Mouse (Mus musculus) forebrain, embryonic 13.5 days (tissue): ENCODE data around the gene Pygo1. TPM values are rescaled to one million over a fixed set of nuclear protein-coding genes. Genes with fewer than 3 reads are reported as not detected.
A peak's percentile ranks its signal among the peaks of the same experiment; 100 is the strongest.

ENCODE experiments used
- ATAC-seq: fragments of 200-750 bp; cut with Nextera tagmentation; 2 replicates; pipeline ENCODE4 v1.8.0; 2017
- H3K27ac ChIP-seq: fragments of 300-500 bp; sonication (generic); 2 replicates; pipeline ENCODE4 v1.5.1; 2015; ENCODE audit warnings: inconsistent platforms, mild to moderate bottlenecking, moderate library complexity
- H3K27me3 ChIP-seq: fragments of 300-500 bp; sonication (generic); 2 replicates; pipeline ENCODE4 v1.6.1; 2015; ENCODE audit warnings: mild to moderate bottlenecking, inconsistent platforms
- H3K36me3 ChIP-seq: fragments of 300-500 bp; sonication (generic); 2 replicates; pipeline ENCODE4 v1.6.1; 2015; ENCODE audit warnings: mild to moderate bottlenecking, inconsistent platforms; ENCODE audit not compliant: poor library complexity, severe bottlenecking
- H3K4me1 ChIP-seq: fragments of 300-500 bp; sonication (generic); 2 replicates; pipeline ENCODE4 v1.6.1; 2015; ENCODE audit warnings: inconsistent platforms
- H3K4me2 ChIP-seq: fragments of 300-500 bp; sonication (generic); 2 replicates; pipeline ENCODE4 v1.6.1; 2015; ENCODE audit warnings: inconsistent platforms, mild to moderate bottlenecking, moderate library complexity
- H3K4me3 ChIP-seq: fragments of 300-500 bp; sonication (generic); 2 replicates; pipeline ENCODE4 v1.5.1; 2015; ENCODE audit warnings: mild to moderate bottlenecking, inconsistent platforms
- H3K9ac ChIP-seq: fragments of 300-500 bp; sonication (generic); 2 replicates; pipeline ENCODE4 v1.6.1; 2015; ENCODE audit warnings: mild to moderate bottlenecking, inconsistent platforms
- H3K9me3 ChIP-seq: fragments of 300-500 bp; sonication (generic); replicated peaks from 2 replicates; pipeline ENCODE4 v1.6.1; 2016; ENCODE audit warnings: inconsistent platforms
- WGBS: fragments of 180-500 bp; shearing (Covaris S2); methylation state at CpG from one replicate; pipeline ENCODE4 v1.1.7; 2015; 5-methylcytosine and 5-hydroxymethylcytosine counted together
- polyA plus RNA-seq: library from polyadenylated mRNA; unstranded; fragments of >200 nt; fragmentation: Nextera tagmentation; extraction: Ambion mirVana; gene quantifications from 2 replicates; pipeline ENCODE4 v1.2.1, GENCODE M21; 2015

Pygo1 gene
- polyA plus RNA-seq, 1 experiment from 2014 or later: 10.5 TPM

GRCm38 (mm10) chr9:72944286-72944685 lies 18.8 kb downstream of the Pygo1 start:
- WGBS: 95% methylated on average over 13 of the region's 13 CpGs
- no peak for ATAC-seq
- Histone ChIP-seq H3K9ac (no peak overlapping the region), H3K36me3 (peaks cover 32% of the 10 kb centered on the region), H3K27me3 (no peaks in the 10 kb centered on the region), H3K4me2 (no peak overlapping the region), H3K4me1 (no peaks in the 10 kb centered on the region), H3K9me3 (peaks cover 5% of the 10 kb centered on the region; the same call in 1 of the 2 replicates), H3K27ac (no peak overlapping the region), H3K4me3 (no peak overlapping the region)

DNA sequence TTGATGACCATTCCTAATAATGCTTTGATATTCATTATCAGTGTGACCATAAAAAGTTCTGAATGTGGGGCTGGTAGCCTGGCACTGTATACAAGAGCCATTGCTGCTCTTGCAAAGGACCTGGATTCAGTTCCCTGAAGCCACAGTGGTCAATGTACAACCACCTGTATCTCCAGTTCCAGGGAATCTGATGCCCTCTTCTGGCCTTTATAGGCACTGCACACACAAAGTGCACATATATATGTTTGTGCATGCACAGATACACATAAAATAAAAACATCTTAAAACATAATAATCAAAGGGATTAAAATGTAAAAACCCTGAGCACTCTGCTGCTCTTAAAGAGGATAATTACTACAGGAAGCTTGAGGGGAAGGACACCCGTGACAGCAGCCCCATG lies 21.6 kb downstream of the Pygo1 start:
- Histone ChIP-seq H3K36me3 (peaks cover 32% of the 10 kb centered on the region), H3K9ac (no peak overlapping the region), H3K4me1 (no peaks in the 10 kb centered on the region), H3K27ac (no peak overlapping the region), H3K4me3 (no peak overlapping the region), H3K27me3 (no peaks in the 10 kb centered on the region), H3K9me3 (peaks cover 5% of the 10 kb centered on the region; the same call in 1 of the 2 replicates), H3K4me2 (no peak overlapping the region)
- ATAC-seq: no peak
- WGBS: 92% methylated on average over 1 of the region's 1 CpGs

- ATAC-seq: no peak
- H3K4me1 ChIP-seq: no peaks in the 10 kb centered on the region
- H3K36me3 ChIP-seq: peaks cover 26% of the 10 kb centered on the region
- peaks cover 5% of the 10 kb centered on the region; the same call in 1 of the 2 replicates for H3K9me3 ChIP-seq
- H3K4me2 ChIP-seq: no peak overlapping the region
- H3K27me3 ChIP-seq: no peaks in the 10 kb centered on the region
- 81% methylated on average over 7 of the region's 7 CpGs for WGBS
- H3K4me3 ChIP-seq: no peak overlapping the region
- no peak overlapping the region for H3K9ac ChIP-seq
- no peak overlapping the region for H3K27ac ChIP-seq
Observed at GRCm38 (mm10) chr9:72949572-72949971, 24.1 kb downstream of the Pygo1 start.

- Histone ChIP-seq H3K4me2 (no peak overlapping the region), H3K27me3 (no peaks in the 10 kb centered on the region), H3K9ac (no peak overlapping the region), H3K9me3 (no peaks in the 10 kb centered on the region), H3K36me3 (no peaks in the 10 kb centered on the region), H3K4me1 (peaks cover 11% of the 10 kb centered on the region), H3K4me3 (no peak overlapping the region), H3K27ac (no peak overlapping the region)
- no peak for ATAC-seq
- WGBS: 58% methylated on average over 2 of the region's 2 CpGs
Observed at GRCm38 (mm10) chr9:72954746-72955145, 29.3 kb downstream of the Pygo1 start.

DNA sequence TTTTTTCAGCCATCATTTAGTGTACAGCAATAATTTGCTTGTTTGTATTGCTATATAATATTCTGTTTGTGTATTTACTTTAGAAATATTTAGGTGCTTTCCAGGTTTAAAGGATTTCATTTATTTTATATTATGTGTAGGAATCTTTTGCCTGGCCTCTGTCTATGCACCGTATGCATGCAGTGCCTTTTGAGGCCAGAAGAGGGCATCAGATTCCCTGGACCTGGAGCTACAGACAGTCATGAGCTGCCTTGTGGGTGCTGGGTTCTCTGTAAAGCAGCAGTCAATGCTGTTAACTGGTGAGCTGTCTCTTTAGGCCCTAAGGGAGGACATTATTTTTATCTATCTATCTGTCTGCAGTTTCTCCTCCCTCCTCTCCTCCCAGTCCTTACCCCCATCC lies 30.1 kb downstream of the Pygo1 start:
- no peaks in the 10 kb centered on the region for H3K9me3 ChIP-seq
- no peak overlapping the region for H3K27ac ChIP-seq
- peaks cover 11% of the 10 kb centered on the region for H3K4me1 ChIP-seq
- no peak overlapping the region for H3K9ac ChIP-seq
- H3K36me3 ChIP-seq: no peaks in the 10 kb centered on the region
- WGBS: 15% methylated on average over 1 of the region's 1 CpGs
- H3K4me2 ChIP-seq: no peak overlapping the region
- H3K27me3 ChIP-seq: no peaks in the 10 kb centered on the region
- no peak; the same call in 1 of the 2 replicates for ATAC-seq
- H3K4me3 ChIP-seq: no peak overlapping the region

GRCm38 (mm10) chr9:72958521-72959450 lies 33.3 kb downstream of the Pygo1 start, which contains the start of the genes Dyx1c1 and Gm44503:
TSS of gene Dyx1c1 (plus strand) at chr9:72958785.
TSS of gene Gm44503 (plus strand) at chr9:72958852.
- WGBS: 2% methylated on average over 43 of the region's 43 CpGs
- no peaks in the 10 kb centered on the region for H3K9me3 ChIP-seq
- peak within 1 kb of the TSS; percentile 71 for H3K4me2 ChIP-seq
- H3K27ac ChIP-seq: peak within 1 kb of the TSS; percentile 35; the same call in 1 of the 2 replicates
- no peaks in the 10 kb centered on the region for H3K36me3 ChIP-seq
- peak within 1 kb of the TSS; percentile 64 for H3K4me3 ChIP-seq
- no peaks in the 10 kb centered on the region for H3K27me3 ChIP-seq
- peak within 1 kb of the TSS; percentile 73 for H3K9ac ChIP-seq
- peak; percentile 96 for ATAC-seq
- peaks cover 11% of the 10 kb centered on the region for H3K4me1 ChIP-seq

DNA sequence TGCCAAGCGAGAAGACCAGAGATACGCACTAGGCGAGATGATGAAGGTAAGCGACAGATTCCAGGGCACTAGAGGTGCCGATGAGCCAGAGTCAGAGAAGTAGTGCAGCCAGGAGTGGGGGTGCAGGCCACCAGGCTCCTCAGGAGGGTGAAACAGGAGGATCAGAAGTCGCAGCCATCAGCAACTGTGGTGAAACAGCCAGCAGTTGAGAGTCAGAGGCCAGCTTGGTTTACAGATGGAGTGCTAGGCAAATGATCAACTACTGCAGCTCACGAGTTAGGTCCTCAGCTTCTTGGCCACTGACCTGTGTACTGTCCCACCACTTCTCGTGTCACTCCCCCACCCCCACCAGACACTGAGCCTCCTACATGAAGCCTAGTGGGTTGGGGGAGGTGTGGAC lies 35.9 kb downstream of the Pygo1 start:
- Histone ChIP-seq H3K27ac (no peak overlapping the region), H3K9me3 (no peaks in the 10 kb centered on the region), H3K9ac (no peak overlapping the region), H3K27me3 (no peaks in the 10 kb centered on the region), H3K4me3 (no peak overlapping the region), H3K36me3 (no peaks in the 10 kb centered on the region), H3K4me2 (no peak overlapping the region), H3K4me1 (peaks cover 11% of the 10 kb centered on the region)
- 78% methylated on average over 8 of the region's 8 CpGs for WGBS
- ATAC-seq: no peak

- H3K36me3 ChIP-seq: no peaks in the 10 kb centered on the region
- no peak overlapping the region for H3K27ac ChIP-seq
- no peak for ATAC-seq
- H3K4me2 ChIP-seq: no peak overlapping the region
- H3K27me3 ChIP-seq: no peaks in the 10 kb centered on the region
- H3K9ac ChIP-seq: no peak overlapping the region
- H3K9me3 ChIP-seq: no peaks in the 10 kb centered on the region
- H3K4me3 ChIP-seq: no peak overlapping the region
- WGBS: 85% methylated on average over 15 of the region's 15 CpGs
- peaks cover 11% of the 10 kb centered on the region for H3K4me1 ChIP-seq
Observed at GRCm38 (mm10) chr9:72961959-72962358, 36.5 kb downstream of the Pygo1 start.

DNA sequence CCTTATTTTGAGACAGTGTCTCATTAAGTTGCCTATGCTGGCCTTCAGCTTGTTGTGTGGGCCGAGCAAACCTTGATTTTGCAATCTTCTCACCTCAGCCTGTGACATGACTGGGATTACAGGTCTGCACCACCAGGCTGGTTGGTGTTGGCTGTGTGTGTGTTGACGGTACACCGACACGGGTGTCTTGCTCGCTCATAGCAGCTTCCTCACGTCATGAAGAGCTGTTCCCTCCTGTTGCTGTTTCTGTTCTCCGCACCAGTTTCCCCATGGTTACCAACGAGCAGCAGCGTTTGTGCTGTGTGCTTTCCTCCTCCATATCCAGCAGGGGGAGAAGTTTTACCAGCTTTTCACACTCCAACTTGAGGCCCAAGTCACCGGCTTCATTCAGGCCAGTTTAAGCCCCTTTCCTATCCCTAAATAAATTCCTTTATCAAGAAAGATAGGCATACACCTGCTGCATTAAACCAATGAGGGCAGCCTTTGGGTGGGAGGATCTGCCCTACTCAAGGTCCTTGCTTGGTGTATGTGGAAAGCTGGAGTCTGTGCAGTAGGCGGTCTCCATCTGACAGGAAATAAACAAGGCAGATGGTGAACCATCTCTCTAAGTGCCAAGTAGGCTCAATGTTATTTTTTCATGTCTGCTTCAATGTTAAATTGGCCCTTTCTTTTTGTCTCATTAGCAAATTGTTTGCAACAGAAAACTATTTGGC lies 43.1 kb downstream of the Pygo1 start:
- peak overlapping the region; percentile 25; the same call in 1 of the 2 replicates for H3K4me2 ChIP-seq
- H3K36me3 ChIP-seq: no peaks in the 10 kb centered on the region
- no peak overlapping the region for H3K9ac ChIP-seq
- H3K4me3 ChIP-seq: no peak overlapping the region
- ATAC-seq: peak; percentile 93
- WGBS: 28% methylated on average over 11 of the region's 11 CpGs
- no peaks in the 10 kb centered on the region for H3K9me3 ChIP-seq
- H3K27me3 ChIP-seq: no peaks in the 10 kb centered on the region
- H3K4me1 ChIP-seq: 0 out of 2 replicates have a peak, but pooled peaks cover 5% of the 10 kb centered on the region
- H3K27ac ChIP-seq: peak overlapping the region; percentile 31; the same call in 1 of the 2 replicates

DNA sequence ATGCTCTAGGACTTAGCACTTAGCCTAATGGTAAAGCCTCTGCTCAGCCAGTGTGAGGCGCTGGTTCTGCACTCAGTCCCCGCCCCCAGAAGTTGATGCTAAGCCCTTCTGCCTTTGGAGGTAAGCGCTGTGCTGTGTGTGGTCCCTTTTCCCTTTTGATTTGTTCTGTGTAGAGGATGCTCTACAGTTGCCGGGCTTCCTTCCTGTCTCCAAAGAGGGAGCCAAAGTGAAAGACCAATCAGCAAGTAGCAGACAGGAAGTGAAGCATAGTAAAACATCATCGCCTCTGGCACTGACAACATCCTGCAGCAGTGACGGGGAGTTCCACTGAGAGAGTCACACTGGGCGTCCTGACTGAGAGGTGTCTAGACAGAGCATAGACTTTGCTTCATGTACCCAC lies 44.4 kb downstream of the Pygo1 start:
- WGBS: 76% methylated on average over 7 of the region's 7 CpGs
- ATAC-seq: no peak

DNA sequence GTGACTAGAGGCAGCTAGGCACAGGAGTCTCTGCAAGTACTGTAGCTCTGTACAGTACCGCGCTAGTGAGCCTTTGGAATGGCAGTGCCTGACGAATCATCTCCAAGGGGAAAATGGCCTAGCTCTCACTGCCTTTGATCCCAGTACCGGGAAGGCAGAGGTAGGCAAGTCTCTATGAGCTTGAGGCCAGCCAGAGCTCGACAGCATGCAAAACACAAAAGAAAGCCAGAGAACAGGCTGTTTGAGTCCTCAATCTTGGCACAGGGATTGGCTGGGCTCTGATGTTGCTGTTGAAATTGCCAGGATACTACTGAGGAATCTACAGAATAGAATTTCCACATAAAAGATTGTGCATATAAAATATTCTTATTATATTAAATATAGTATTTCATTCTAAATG lies 47.0 kb downstream of the Pygo1 start:
- H3K27ac ChIP-seq: no peak overlapping the region
- 0 out of 2 replicates have a peak, but pooled peaks cover 5% of the 10 kb centered on the region for H3K4me1 ChIP-seq
- H3K36me3 ChIP-seq: no peaks in the 10 kb centered on the region
- H3K9me3 ChIP-seq: no peaks in the 10 kb centered on the region
- no peaks in the 10 kb centered on the region for H3K27me3 ChIP-seq
- H3K4me2 ChIP-seq: no peak overlapping the region
- no peak overlapping the region for H3K4me3 ChIP-seq
- no peak overlapping the region for H3K9ac ChIP-seq
- ATAC-seq: no peak
- 85% methylated on average over 5 of the region's 5 CpGs for WGBS

More for the DNA sequence above, 44.4 kb downstream of the Pygo1 start:
- H3K36me3 ChIP-seq: no peaks in the 10 kb centered on the region
- no peak overlapping the region for H3K4me2 ChIP-seq
- H3K27ac ChIP-seq: no peak overlapping the region
- H3K27me3 ChIP-seq: no peaks in the 10 kb centered on the region
- 0 out of 2 replicates have a peak, but pooled peaks cover 5% of the 10 kb centered on the region for H3K4me1 ChIP-seq
- H3K9ac ChIP-seq: no peak overlapping the region
- H3K9me3 ChIP-seq: no peaks in the 10 kb centered on the region
- H3K4me3 ChIP-seq: no peak overlapping the region

DNA sequence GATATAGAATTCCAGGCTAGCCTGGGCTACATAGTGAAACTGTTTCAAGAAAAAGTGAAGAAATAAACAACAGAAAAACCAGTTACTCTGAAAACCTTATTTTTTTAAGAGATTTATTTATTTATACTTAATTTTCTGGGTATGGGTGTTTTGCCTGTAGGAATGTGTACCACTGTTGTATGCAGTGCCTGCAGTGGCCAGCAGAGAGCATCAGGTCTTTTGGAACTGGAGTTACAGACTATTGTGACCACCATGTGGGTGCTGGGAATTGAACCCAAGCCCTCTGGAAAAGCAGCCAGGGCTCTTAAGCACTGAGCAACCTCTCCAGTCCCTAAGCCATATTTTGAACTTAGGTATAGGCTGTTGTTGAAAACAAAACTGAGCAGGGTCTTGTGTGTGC lies 47.5 kb downstream of the Pygo1 start:
- no peaks in the 10 kb centered on the region for H3K27me3 ChIP-seq
- H3K4me2 ChIP-seq: no peak overlapping the region
- H3K27ac ChIP-seq: no peak overlapping the region
- H3K4me3 ChIP-seq: no peak overlapping the region
- no peaks in the 10 kb centered on the region for H3K36me3 ChIP-seq
- no peak overlapping the region for H3K9ac ChIP-seq
- ATAC-seq: no peak
- 0 out of 2 replicates have a peak, but pooled peaks cover 4% of the 10 kb centered on the region for H3K4me1 ChIP-seq
- no peaks in the 10 kb centered on the region for H3K9me3 ChIP-seq
